Mouse (Mus musculus) mouse trophoblast stem cell (cell line): ENCODE data around the gene Slc38a1.

Experiments
- in situ Hi-C, 2 experiments: fragments of 300-500 bp; cut with MseI, MboI; formaldehyde crosslinking; loops; 2 replicates in 1 of 2; 3 replicates in 1 of 2; pipeline ENCODE4 v1.15.1; 2025

Slc38a1 gene

GRCm38 (mm10) chr15:96617555-96617954 is 25.2 kb downstream of the Slc38a1 start:
- in situ Hi-C loops, result no loop called here

GRCm38 (mm10) chr15:96608671-96609070 is 34.0 kb downstream of the Slc38a1 start:
- in situ Hi-C loops, result no loop called here

GRCm38 (mm10) chr15:96607422-96607821 is 35.3 kb downstream of the Slc38a1 start:
- in situ Hi-C loops, result no loop called here

DNA sequence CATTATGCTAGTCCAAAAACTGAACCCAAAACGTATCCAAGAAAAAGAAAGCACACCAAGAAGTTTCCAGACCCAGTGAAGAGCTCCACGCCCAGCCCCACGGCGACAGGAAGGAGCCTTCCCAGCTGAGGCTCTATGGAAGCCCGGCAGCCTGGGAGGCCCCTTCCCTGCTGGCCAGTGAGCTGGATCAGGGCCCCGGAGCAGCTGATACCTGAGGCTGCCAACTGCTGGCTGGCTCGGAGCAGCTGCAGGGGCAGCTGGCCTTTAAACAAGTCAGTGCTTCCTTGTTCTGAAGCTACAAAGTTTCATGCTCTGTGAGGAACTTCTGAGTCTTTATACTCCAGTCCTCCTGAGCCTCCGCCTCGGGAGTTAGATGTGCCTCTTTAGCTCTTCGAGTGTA is 38.4 kb downstream of the Slc38a1 start:
- in situ Hi-C loops, result no loop called here

GRCm38 (mm10) chr15:96602043-96602442 is 40.7 kb downstream of the Slc38a1 start:
- in situ Hi-C loops, result no loop called here

GRCm38 (mm10) chr15:96599852-96600781 is 42.6 kb downstream of the Slc38a1 start:
- in situ Hi-C loops, result no loop called here

- in situ Hi-C loops, result no loop called here
Measured at GRCm38 (mm10) chr15:96598888-96599578, 43.7 kb downstream of the Slc38a1 start.

DNA sequence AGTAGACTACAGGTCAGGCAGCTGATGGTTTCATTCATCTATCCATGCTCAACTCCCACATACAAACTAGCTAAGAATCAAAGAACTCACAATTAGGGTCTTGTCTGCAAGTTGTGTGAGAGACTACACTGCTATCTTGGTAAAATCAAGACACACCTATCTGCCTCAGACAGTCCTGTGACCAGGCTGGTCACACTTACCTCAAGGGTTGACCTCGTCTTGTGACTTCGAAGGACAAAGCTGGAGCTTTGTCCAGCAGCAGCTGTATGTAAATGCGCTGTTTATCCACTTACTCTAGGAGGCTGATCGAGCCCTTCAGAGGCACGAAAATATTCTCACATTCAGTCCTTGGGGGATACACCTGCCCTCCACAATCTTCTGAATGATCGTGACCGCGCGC is 45.6 kb downstream of the Slc38a1 start:
- in situ Hi-C loops, result no loop called here

DNA sequence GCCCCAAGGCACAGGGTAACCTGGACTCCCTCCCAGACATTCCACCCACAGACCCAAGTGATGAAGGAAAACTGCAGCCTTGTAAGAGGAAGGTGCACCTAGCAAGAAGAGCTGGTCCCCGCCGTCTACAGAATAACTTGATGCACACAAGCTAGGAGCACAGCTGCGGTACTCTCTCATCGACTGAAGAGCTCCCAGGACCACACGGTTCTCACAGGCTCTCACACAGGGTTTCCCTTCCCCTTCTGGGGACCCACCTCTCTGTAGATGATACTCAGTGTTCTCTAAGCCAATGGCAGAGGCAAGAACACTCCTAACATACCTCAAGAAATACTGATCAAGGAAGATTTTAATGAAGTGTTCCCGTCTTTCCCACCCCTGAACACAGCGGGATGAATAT is 48.4 kb downstream of the Slc38a1 start:
- in situ Hi-C loops, result no loop called here

DNA sequence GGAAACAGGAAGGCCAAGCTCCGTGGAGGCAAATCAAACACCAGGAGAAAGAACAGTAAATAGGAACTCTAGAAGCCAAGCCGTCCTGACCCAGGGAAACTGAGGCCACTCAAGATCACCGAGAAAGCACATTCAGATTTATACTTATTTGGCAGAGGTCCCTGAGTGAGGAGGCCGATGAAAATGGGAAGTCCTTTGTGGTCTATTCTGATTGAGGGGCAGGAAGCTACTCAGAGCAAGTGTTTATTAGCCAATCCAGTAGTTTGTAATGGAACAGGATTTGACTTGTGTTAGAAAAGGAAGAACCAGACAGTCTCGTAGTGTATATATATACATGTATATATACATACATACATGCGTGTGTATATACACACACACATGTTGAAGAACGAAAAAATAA is 48.8 kb downstream of the Slc38a1 start:
- in situ Hi-C loops, result no loop called here

- in situ Hi-C loops, result no loop called here
Measured at GRCm38 (mm10) chr15:96593457-96593856, 49.3 kb downstream of the Slc38a1 start.

GRCm38 (mm10) chr15:96592976-96593375 is 49.7 kb downstream of the Slc38a1 start:
- in situ Hi-C loops, result no loop called here

GRCm38 (mm10) chr15:96591876-96592417 is 50.8 kb downstream of the Slc38a1 start:
- in situ Hi-C loops, result no loop called here

GRCm38 (mm10) chr15:96588996-96589657 is 53.6 kb downstream of the Slc38a1 start:
- in situ Hi-C loops, result no loop called here

DNA sequence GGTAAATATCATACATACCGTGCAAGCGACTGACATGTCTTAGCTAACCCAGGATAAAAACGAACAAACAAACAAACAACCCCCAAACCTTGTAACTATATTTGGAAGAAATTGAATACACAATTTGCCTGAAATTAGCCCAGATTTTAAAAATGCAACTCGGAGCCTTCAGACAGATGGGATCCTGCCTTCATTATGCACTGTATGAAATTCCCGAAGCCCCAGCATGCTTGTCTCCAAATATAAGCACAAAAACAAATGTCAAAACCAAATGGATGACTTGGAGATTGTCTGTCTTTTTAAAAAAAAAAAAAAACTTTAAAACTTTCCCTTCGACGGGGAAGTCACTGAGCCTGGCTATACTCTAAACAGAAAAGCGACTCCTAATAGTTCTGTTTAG is 54.7 kb downstream of the Slc38a1 start:
- in situ Hi-C loops, result no loop called here

- in situ Hi-C loops, result no loop called here
Measured at GRCm38 (mm10) chr15:96583371-96584008, 59.2 kb downstream of the Slc38a1 start.

- in situ Hi-C loops, result no loop called here
Measured at GRCm38 (mm10) chr15:96576998-96577397, 65.7 kb downstream of the Slc38a1 start.

GRCm38 (mm10) chr15:96568983-96569363 is 73.7 kb downstream of the Slc38a1 start:
- in situ Hi-C loops, result no loop called here

DNA sequence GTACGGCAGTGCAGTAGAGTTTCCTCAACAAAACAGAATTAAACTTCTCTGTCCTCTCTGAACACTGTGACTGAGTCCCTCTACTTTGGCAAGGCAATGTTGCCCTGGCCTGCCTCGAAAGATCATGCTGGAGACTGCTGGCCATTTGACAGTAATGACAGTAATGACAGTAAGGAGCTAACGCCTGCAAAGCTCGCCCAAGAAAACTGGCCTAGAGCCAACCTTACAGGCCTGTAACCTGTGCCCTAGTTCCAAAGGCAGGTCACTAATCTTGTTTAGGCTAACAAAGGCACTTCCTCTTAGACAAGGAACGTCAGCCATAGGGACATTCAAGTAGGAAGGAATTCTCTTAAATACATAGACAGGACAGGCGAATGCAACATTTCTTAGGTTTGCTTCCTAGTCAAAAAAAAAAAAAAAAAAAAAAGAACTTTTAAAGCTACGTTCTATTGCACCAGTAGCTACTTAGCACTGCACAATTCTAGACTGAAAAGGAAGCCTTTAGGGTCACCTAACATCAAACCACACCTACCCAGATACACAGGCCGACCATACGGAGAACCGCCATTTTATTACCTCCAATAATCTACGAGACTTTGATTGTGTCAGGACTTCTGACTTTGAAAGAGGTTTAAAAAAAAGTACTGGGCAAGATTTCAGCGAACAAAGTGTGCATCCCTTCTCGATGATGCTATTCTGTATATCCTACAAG is 74.3 kb downstream of the Slc38a1 start:
- in situ Hi-C loops, result no loop called here

DNA sequence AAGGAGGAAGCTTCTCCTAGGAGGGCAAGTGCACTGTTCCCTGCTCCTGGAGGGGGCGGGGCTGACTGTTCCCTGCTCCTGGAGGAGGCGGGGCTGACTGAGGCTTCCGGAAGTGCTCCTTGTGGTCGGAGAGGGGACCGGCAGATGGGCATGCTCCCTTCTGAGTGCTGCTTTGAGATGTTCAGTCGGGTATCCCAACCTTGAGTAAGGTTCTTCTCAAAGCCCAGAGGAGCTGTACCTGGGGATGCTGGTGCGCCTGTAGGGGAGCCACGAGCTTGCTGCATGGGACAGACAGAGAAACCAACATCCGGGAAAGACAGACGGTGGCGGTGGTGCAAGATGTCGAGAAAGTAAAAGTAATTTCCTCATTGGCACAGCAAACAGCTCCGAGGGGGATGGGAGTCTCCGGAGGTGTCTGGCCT is 75.9 kb downstream of the Slc38a1 start:
- in situ Hi-C loops, result no loop called here

DNA sequence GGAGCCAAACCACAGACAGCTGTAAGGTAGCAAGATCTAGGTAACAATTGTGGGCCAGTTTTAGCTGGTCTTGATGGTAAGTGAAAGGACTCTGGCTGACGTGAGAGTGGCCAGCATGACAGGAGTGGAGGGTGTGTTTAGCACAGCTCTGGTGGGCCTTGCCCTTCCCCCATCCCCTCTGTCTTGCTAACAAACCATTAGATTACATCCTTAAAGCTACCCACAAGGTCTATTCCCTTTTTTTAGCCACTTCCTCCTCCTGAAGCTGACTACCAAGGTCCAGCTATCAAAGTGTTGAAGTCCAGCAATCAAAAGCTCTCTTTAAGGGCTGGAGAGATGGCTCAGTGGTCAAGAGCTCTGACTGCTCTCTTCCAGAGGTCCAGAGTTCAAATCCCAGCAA is 78.9 kb downstream of the Slc38a1 start:
- in situ Hi-C loops, result no loop called here
